Mouse (Mus musculus) gastrocnemius, adult 8-10 months (tissue): Measurements from ENCODE around the gene Isg20l2. TPM values are rescaled to one million over a fixed set of nuclear protein-coding genes. Genes with fewer than 3 reads are reported as not detected.

Experiments
- DNase-seq, 2 experiments: peaks; one replicate each; pipeline ENCODE4 v3.0.0; 2022; ENCODE audit warnings: low spot score in 2 of 2
- total RNA-seq, 4 experiments: library from RNA; stranded (reverse); gene quantifications; 2 replicates each; pipeline ENCODE4 v1.2.4; 2022

Isg20l2 gene
- total RNA-seq, 4 experiments from 2014 or later: 5.8 to 7.6 (median 7.2) TPM

DNA sequence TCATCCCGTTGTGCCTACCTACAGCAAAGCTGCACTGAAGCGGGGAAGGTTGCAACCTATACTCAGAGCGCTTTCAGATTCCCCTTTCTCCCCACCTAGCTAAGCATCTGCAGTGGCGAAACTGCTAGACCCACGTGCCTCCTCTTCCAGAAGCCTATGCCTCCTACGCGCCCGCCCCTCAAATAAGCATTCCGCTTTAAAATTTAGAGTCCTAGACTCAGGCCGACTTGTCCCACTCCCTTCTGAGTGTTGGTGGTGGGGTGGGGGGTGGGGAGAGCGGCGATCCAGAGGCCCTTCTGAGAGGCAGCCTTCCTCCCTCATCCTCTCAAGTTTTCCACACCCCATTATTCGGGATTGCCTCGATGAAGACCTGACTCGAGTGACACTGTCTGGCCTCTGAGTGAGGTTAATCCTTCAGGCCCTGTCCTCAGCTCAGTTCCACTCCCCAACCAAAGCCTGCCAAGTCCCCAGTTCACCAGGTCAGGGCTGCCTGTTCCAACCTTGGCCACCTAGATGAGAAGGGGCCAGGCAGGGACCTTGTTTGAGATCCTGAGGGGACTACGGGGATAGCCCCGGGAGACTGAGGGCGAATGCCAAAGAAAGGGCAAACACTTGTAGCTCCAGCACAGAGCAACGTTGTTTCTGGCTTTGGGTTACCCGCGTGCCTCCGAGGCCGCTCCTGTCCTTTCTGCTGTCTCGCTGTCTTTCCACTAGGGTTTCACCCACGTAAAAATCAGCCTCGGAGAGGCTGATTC is 17.1 kb downstream of the Isg20l2 start:
- no peak for DNase-seq

- DNase-seq: no peak
Measured at GRCm38 (mm10) chr3:87947811-87948199, 17.7 kb downstream of the Isg20l2 start.

DNA sequence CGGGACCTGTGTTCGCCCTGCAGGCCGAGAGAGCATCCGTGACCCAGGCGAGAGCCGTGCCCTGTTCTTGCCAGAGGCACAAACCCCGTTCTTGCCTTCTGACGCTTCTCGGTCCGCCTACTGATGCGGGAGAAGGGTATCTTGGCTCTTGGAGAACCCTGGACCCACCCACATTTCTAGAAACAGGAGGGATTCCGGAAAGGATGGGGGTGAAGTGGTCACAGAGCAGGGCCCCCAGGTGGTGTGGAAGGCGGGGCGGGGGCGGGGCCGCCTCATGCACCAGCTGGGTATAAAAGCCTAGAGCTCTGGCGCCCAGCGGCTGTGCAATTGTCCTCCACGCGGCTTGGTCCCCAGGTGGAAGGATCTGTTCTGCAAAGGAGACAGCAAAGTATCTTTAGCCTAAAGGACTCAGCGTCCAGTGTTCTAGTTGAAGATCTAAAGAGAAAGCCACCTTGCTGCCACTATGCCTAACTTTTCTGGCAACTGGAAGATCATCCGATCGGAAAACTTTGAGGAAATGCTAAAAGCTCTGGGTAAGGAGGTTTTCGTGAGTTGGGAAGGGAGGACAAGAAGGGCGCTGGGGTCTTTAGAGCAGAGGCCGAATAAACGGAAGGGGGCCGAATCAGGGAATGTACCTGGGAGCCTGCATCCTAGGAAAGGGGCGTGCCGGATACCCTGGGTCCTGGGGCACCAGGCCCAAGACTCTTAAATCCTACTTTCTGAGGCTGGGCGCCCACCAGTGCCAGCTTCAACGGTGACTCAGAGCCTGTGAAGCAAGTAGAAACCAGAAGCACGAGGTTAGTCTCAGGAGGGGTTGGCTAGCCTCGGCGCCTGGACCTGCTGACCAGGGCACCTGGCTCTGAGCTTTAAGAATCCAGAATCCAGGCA is 18.5 kb downstream of the Isg20l2 start, which contains the start of gene Crabp2:
Gene Crabp2, plus strand, starts transcription at position 289 of the 888 bp plus-strand sequence.
- DNase-seq: no peak

GRCm38 (mm10) chr3:87949266-87949954 is 19.3 kb downstream of the Isg20l2 start:
- no peak for DNase-seq

DNA sequence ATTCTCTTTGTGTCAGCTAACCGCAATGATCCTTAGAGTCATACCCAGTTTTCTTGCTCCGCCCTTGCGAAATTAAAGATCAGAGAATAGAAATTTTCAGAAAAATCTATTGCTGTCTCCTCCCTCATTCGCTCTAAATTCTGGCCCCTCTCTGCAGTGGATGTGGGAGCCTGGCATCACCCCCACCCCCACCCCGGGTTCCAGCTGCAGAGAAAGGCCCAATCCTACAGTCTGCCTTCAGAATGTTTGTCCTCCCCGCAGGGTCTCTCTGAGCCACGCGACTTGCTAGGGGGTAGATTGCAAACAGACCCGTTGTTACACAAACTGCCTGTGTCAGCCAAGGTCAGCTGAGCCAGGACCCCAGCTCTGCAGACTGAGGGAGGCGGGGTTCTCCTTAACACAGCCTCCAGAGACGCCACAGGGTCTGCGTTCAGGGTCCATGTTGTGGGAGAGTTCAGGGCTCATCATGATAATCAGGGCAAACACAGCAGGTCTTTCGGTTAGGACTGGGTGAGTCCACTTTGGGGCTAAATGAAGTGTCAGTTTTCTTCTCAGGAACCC is 19.9 kb downstream of the Isg20l2 start:
- DNase-seq: no peak

DNA sequence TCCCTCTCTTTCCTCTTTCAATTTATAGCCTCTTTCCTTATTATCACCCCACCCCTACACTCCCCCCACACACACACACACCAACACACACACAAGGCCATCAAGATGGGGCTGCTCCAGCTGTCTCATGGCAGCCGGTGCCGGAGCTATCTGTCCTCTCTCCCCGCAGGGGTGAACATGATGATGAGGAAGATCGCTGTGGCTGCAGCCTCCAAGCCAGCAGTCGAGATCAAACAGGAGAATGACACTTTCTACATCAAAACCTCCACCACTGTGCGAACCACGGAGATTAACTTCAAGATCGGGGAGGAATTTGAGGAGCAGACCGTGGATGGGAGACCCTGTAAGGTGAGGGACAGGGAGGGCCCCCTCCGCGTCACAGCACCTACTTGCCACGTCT is 21.8 kb downstream of the Isg20l2 start:
- no peak for DNase-seq

DNA sequence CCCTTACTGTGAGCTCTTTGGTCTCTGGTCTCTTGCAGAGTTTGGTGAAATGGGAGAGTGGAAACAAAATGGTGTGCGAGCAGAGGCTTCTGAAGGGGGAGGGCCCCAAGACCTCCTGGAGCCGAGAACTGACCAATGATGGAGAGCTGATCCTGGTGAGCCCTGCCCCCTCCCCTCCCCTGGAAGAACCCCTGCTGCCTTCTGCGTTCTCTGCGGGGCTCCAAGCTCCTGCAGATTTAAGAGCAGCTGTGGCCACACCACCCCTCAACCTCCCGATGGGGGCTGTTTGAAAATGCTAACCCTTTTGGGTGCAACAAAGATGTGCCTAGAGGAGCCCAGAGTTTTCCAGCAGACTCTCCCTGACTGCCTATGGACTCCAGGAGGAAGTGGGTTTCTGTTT is 22.3 kb downstream of the Isg20l2 start:
- no peak for DNase-seq

GRCm38 (mm10) chr3:87958056-87958455 is 27.9 kb downstream of the Isg20l2 start:
- no peak for DNase-seq

DNA sequence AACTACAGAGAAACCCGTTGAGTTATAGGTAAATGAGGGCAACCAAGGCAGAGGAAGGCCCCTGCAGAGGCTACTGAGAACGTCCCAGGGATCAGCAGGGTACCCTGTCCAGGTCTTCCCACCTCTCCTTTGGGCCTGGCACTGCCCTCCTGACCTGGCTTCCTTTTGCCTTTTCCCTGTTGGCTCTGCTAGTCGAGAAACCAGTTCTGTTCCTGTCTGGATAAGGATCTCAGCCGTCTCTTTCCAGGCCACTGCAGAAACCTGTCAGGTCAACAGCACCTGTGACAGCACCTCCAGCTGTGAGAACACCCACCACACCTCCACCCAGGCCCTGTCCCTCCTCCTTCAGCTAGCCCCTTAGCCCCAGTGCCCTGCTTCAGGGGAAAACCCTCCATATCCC is 28.4 kb downstream of the Isg20l2 start:
- no peak for DNase-seq

- DNase-seq: no peak
Measured at GRCm38 (mm10) chr3:87958967-87959366, 28.9 kb downstream of the Isg20l2 start.

- no peak for DNase-seq
Measured at GRCm38 (mm10) chr3:87959371-87959770, 29.3 kb downstream of the Isg20l2 start.

DNA sequence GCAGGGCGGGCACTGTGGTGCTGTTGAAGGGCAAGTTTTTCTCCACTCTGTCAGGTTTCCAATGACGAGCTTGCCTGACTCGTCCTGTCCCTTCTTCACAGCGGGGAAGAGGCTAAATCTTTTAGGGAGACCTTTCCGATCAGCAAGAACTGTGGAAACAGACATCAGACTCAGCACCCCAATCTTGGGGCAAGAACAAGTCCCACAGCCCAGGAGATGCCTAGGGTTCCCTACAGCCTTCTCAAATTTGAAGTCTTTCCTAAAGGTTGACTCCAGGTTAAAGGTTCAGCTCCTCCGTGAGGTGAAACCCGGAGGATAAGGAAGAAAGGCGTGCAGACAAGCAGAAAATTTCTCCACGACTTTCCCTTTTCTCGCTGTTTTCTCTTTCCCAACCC is 30.1 kb downstream of the Isg20l2 start:
- DNase-seq: no peak

DNA sequence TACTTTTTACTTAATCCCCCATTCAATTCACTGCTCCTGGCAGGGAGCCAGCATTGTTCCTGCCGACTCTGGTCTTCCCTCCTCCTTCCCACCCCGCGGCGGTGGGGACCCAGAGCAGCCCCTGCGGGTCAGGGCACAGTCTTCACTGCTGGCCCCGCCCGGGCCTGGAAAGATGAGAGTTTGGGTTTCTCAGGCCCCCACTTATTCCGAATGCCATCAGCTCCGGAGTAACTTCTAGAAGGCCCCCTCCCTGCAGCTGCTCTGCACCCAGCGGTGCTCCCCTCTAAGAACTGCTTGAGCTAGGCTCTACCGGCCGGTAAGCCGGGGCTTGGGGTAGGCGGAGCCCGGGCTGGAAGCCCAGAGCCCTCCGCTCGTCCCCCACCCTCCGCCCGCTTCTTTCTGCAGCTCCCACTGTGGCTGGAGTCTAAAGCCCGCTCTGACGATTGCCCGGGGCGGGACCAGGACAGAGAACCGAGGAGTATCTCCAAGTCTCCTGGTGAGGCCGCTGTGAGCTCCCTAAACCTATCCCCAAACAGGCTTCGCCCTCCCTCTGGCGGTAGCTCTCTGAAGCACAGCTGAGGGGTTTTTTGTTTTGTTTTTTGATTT is 30.6 kb downstream of the Isg20l2 start:
- DNase-seq: peak; percentile 70 to 81

- no peak for DNase-seq
Measured at GRCm38 (mm10) chr3:87970184-87970938, 40.2 kb downstream of the Isg20l2 start.

- DNase-seq: no peak
Measured at GRCm38 (mm10) chr3:87970939-87971488, 40.9 kb downstream of the Isg20l2 start, which contains the start of gene Nes. TSS of gene Nes (plus strand) at chr3:87971078.

- DNase-seq: no peak
Measured at GRCm38 (mm10) chr3:87971489-87972202, 41.5 kb downstream of the Isg20l2 start.

GRCm38 (mm10) chr3:87972203-87972664 is 42.1 kb downstream of the Isg20l2 start:
- DNase-seq: no peak

DNA sequence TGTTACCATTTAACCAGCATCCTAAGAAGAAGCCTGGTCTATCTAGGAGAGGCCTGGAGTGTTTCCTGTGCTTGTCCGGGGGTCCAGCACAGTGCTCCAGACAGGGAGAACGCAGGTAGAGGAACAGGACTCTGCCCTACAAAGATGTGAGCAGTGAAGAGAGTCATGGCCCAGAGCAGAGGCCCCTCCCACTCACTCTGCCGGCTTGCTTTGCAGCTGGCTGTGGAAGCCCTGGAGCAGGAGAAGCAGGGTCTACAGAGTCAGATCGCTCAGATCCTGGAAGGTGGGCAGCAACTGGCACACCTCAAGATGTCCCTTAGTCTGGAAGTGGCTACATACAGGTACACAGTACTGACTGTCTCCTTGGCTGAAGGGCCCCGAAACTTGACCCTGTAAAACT is 42.7 kb downstream of the Isg20l2 start:
- no peak for DNase-seq
